Mouse (Mus musculus) forebrain, embryonic 11.5 days (tissue): ENCODE data around the gene Zkscan3. TPM values are rescaled to one million over a fixed set of nuclear protein-coding genes. Genes with fewer than 3 reads are reported as not detected.
A peak's percentile ranks its signal among the peaks of the same experiment; 100 is the strongest.

Experiments used
- ATAC-seq: fragments of 200-750 bp; cut with Nextera tagmentation; replicated peaks from 2 replicates; pipeline ENCODE4 v1.8.0; 2017; ENCODE audit warnings: moderate TSS enrichment; ENCODE audit not compliant: low FRiP score
- DNase-seq: peaks from one replicate; pipeline ENCODE4 v3.0.0-alpha.2; 2017; ENCODE audit warnings: low spot score
- H3K27ac ChIP-seq: fragments of 300-500 bp; sonication (generic); 2 replicates; pipeline ENCODE4 v1.5.1; 2014; ENCODE audit warnings: low read depth, low read length
- H3K27me3 ChIP-seq: fragments of 300-500 bp; sonication (generic); 2 replicates; pipeline ENCODE4 v1.6.1; 2014; ENCODE audit warnings: mild to moderate bottlenecking, low read length, mixed read lengths; ENCODE audit not compliant: control insufficient read depth, insufficient read depth
- H3K36me3 ChIP-seq: fragments of 300-500 bp; sonication (generic); 2 replicates; pipeline ENCODE4 v1.6.1; 2014; ENCODE audit warnings: mild to moderate bottlenecking, low read length, moderate library complexity, mixed read lengths; ENCODE audit not compliant: control insufficient read depth, insufficient read depth
- H3K4me1 ChIP-seq: fragments of 300-500 bp; sonication (generic); replicated peaks from 2 replicates; pipeline ENCODE4 v1.6.1; 2014; ENCODE audit warnings: low read length, mixed read lengths; ENCODE audit not compliant: control insufficient read depth, insufficient read depth
- H3K4me2 ChIP-seq: fragments of 300-500 bp; sonication (generic); 2 replicates; pipeline ENCODE4 v1.6.1; 2014; ENCODE audit warnings: low read depth, mild to moderate bottlenecking, low read length, moderate library complexity, mixed read lengths; ENCODE audit not compliant: severe bottlenecking
- H3K4me3 ChIP-seq: fragments of 300-500 bp; sonication (generic); 2 replicates; pipeline ENCODE4 v1.5.1; 2014; ENCODE audit warnings: low read depth, low read length
- H3K9ac ChIP-seq: fragments of 300-500 bp; sonication (generic); 2 replicates; pipeline ENCODE4 v1.6.1; 2014; ENCODE audit warnings: low read length
- H3K9me3 ChIP-seq: fragments of 300-500 bp; sonication (generic); 2 replicates; pipeline ENCODE4 v1.6.1; 2016; ENCODE audit warnings: low read length, mixed read lengths; ENCODE audit not compliant: control insufficient read depth
- WGBS: fragments of 180-500 bp; shearing (Covaris S2); extraction: QIAGEN DNeasy Blood & Tissue Kit; methylation state at CpG from one replicate; pipeline ENCODE4 v1.1.7; 2014; 5-methylcytosine and 5-hydroxymethylcytosine counted together
- microRNA counts: library from miRNA; unstranded; fragments of <30 nt; microRNA quantifications from one replicate; lab custom pipeline; 2015
- microRNA-seq: library from miRNA; unstranded; fragments of <30 nt; microRNA quantifications from one replicate; pipeline ENCODE4, GENCODE M21; 2016; ENCODE audit not compliant: insufficient number of aligned reads
- polyA plus RNA-seq: library from polyadenylated mRNA; unstranded; fragments of >200 nt; fragmentation: Nextera tagmentation; extraction: Ambion mirVana; gene quantifications from 2 replicates; pipeline ENCODE4 v1.2.1, GENCODE M21; 2014

Zkscan3 gene
- polyA plus RNA-seq, 1 experiment from 2014 or later = 91.3 TPM

DNA sequence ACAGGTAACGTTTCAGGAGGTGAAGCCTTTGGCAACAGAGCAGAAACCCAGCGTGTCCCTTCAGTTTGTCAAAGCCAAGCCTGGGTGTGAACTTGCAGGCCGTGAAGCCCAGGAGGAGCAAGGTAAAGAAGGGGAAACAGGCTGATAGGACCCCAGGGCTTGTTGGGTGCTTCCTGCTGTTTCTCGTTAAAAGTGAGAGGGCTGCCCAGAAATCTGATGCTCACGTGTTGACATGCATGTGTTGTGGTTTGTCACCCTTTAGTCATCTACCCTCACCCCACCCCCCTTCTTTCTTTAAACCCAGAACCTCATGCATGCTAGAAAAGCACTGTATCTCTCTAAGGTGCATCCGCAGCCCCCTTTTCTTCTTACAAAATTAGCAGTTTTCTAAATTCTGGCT, 35.9 kb downstream of the Zkscan3 start:
- Histone ChIP-seq H3K27me3 (no peaks in the 10 kb centered on the region), H3K4me3 (no peak overlapping the region), H3K4me1 (no peaks in the 10 kb centered on the region; the same call in 1 of the 2 replicates), H3K27ac (no peak overlapping the region), H3K4me2 (no peak overlapping the region), H3K9me3 (no peaks in the 10 kb centered on the region), H3K9ac (no peak overlapping the region), H3K36me3 (no peaks in the 10 kb centered on the region; the same call in 1 of the 2 replicates)
- ATAC-seq (no peak), DNase-seq (no peak)
- 78% methylated on average over 6 of the region's 6 CpGs for WGBS

- Histone ChIP-seq H3K4me1 (no peaks in the 10 kb centered on the region; the same call in 1 of the 2 replicates), H3K4me2 (peak overlapping the region; percentile 60), H3K27me3 (no peaks in the 10 kb centered on the region), H3K36me3 (no peaks in the 10 kb centered on the region), H3K9ac (peak overlapping the region; percentile 12), H3K9me3 (no peaks in the 10 kb centered on the region), H3K4me3 (peak overlapping the region; percentile 60), H3K27ac (no peak overlapping the region)
- no peak for ATAC-seq
- DNase-seq = no peak
- WGBS = 73% methylated on average over 12 of the region's 12 CpGs
Measured at GRCm38 (mm10) chr13:21363719-21364118, 38.8 kb downstream of the Zkscan3 start.

DNA sequence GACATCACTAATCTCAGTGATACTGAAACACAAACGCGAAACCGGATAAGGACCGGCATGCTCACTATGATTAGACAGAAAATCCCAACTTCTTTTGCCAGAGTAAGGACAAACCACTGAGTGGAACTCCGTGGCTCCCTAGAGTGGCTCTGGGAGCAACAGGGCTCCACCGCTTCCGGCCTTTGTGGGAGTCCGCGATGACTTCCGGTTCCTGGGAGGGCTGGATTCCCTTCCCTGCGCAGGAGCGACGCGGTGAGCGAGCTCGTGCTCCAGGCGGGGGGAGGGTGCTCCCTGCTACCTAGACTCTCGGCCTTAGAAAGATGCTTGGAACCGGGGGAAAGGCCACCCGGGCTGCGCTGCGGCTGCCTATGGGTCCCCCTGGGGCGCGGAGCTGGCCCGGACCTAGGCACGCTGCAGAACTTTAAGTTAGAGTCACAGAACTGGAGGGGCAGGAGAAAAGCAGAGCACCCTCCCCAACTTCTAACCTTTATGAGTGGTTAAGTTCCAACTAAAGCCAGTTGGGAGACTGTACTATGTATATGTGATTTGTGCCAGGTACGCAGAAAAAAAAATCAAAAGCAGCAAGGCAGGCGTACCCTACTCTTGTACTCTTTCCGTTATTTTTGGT, 39.8 kb downstream of the Zkscan3 start, which contains the start of gene Zscan12:
Gene Zscan12 (plus strand): TSS at position 200 of the 628 bp plus-strand sequence.
- Histone ChIP-seq H3K36me3 (no peaks in the 10 kb centered on the region), H3K9me3 (no peaks in the 10 kb centered on the region), H3K4me1 (no peaks in the 10 kb centered on the region; the same call in 1 of the 2 replicates), H3K27ac (no peak within 1 kb of the TSS), H3K9ac (peak within 1 kb of the TSS; percentile 85), H3K27me3 (no peaks in the 10 kb centered on the region), H3K4me3 (peak within 1 kb of the TSS; percentile 60), H3K4me2 (peak within 1 kb of the TSS; percentile 60)
- ATAC-seq (peak; percentile 99), DNase-seq (peak; percentile 94)
- WGBS = under 1% methylated on average over 29 of the region's 29 CpGs

- ATAC-seq (no peak), DNase-seq (no peak)
- no peak overlapping the region for H3K4me3 ChIP-seq
- no peak overlapping the region for H3K4me2 ChIP-seq
- H3K27ac ChIP-seq = no peak overlapping the region
- no peak overlapping the region for H3K9ac ChIP-seq
- no peaks in the 10 kb centered on the region for H3K36me3 ChIP-seq
- no peaks in the 10 kb centered on the region for H3K4me1 ChIP-seq
- H3K27me3 ChIP-seq = no peaks in the 10 kb centered on the region
- no peaks in the 10 kb centered on the region for H3K9me3 ChIP-seq
Measured at GRCm38 (mm10) chr13:21350593-21350992, 52.0 kb downstream of the Zkscan3 start.

DNA sequence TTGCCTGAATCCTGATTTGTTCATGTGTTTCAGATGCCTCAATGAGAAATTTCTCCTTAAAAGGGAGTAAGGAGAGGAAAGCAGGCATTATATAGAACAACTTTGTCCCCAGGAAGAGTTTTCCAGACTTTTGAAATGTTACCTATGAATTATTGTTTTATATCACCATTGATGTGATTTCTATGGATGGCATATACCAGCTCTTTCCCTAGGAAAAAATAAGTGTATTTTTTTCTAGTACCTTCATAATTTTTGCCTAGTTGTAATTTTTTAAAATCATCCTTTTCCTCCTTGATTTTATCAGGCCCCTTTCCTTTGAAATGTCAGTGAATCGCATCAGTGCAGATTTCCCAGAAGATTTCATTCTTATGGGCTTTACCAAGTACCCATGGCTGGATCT, 55.9 kb downstream of the Zkscan3 start, which contains the start of gene Olfr1367:
Gene Olfr1367 (plus strand): TSS at position 301 of the 400 bp plus-strand sequence.
- 90% methylated on average over 1 of the region's 1 CpGs for WGBS
- Histone ChIP-seq H3K4me2 (no peak within 1 kb of the TSS), H3K4me1 (no peaks in the 10 kb centered on the region), H3K9me3 (no peaks in the 10 kb centered on the region), H3K27ac (no peak within 1 kb of the TSS), H3K4me3 (no peak within 1 kb of the TSS), H3K36me3 (no peaks in the 10 kb centered on the region), H3K9ac (no peak within 1 kb of the TSS), H3K27me3 (no peaks in the 10 kb centered on the region)
- ATAC-seq = no peak
- DNase-seq = no peak

MicroRNAs within 50 kb of the gene (microRNA counts, 519-probe panel; counts per million panel counts)
- microRNA mmu-miR-1896 (lab: Ali Mortazavi, UCI) = 31.2 counts per million

Small RNA genes within 50 kb of the gene (microRNA-seq; reads per million reads assigned to microRNA genes)
- gene Mir1896 (not detected), gene Mir6942 (not detected)

Other genes with a start within 250 kb of the Zkscan3 start
- 178 and 183 TPM in 2 replicates for gene Trim27, start 223.3 kb downstream of the Zkscan3 start, polyA plus RNA-seq
- not detected in 2 replicates for gene Gpx5, start 110.0 kb downstream of the Zkscan3 start, polyA plus RNA-seq
- gene Gpx6, start 90.6 kb downstream of the Zkscan3 start, polyA plus RNA-seq = not detected in 2 replicates
- not detected in 2 replicates for gene Olfr1367, start 55.8 kb downstream of the Zkscan3 start, polyA plus RNA-seq
- gene Zscan12, start 39.9 kb downstream of the Zkscan3 start, polyA plus RNA-seq = 20.5 and 22.4 TPM in 2 replicates
- gene Pgbd1, start 38.3 kb upstream of the Zkscan3 start, polyA plus RNA-seq = 6.9 and 8.3 TPM in 2 replicates
- gene Zscan26, start 51.0 kb upstream of the Zkscan3 start, polyA plus RNA-seq = 19.5 and 22.2 TPM in 2 replicates
- gene Nkapl, start 65.8 kb upstream of the Zkscan3 start, polyA plus RNA-seq = 2.7 and 3.9 TPM in 2 replicates
- 4.4 and 5.3 TPM in 2 replicates for gene Zkscan4, start 76.2 kb upstream of the Zkscan3 start, polyA plus RNA-seq
- gene Gm10065, start 76.7 kb upstream of the Zkscan3 start, polyA plus RNA-seq = not detected in 2 replicates
- 0.27 TPM in 1 of 2 replicates, not detected in the other for gene AK157302, start 92.5 kb upstream of the Zkscan3 start, polyA plus RNA-seq
- 2.7 and 3.6 TPM in 2 replicates for gene Gm11273, start 98.7 kb upstream of the Zkscan3 start, polyA plus RNA-seq
- 10.2 and 10.6 TPM in 2 replicates for gene Zkscan8, start 128.4 kb upstream of the Zkscan3 start, polyA plus RNA-seq
- 0.27 and 0.43 TPM in 2 replicates for gene Olfr1366, start 140.1 kb upstream of the Zkscan3 start, polyA plus RNA-seq
- not detected in 2 replicates for gene Olfr1535, start 157.1 kb upstream of the Zkscan3 start, polyA plus RNA-seq
- gene Olfr1364, start 179.0 kb upstream of the Zkscan3 start, polyA plus RNA-seq = not detected in 2 replicates
- gene Olfr1362, start 211.3 kb upstream of the Zkscan3 start, polyA plus RNA-seq = not detected in 2 replicates
- not detected in 2 replicates for gene Olfr11, start 239.8 kb upstream of the Zkscan3 start, polyA plus RNA-seq